In genomic region chr13:73822187-73822800, GRCm38 (mm10) we compare ENCODE assay signal across 8 mouse cellular contexts. TPM values are rescaled to one million over a fixed set of nuclear protein-coding genes. Genes with fewer than 3 reads are reported as not detected.
DNase-seq lines count a peak whose midpoint lies in the region; ATAC-seq and TF ChIP-seq lines count a peak whose summit lies in the region.

No protein-coding gene starts in this region.

- ATAC-seq in forebrain, embryonic 14.5 days: peak; percentile 22; the same call in 1 of the 2 replicates

- no peak overlapping the region for H3K9ac ChIP-seq in forebrain, embryonic 14.5 days (ENCODE audit: low read length)

- no peak overlapping the region for H3K4me2 ChIP-seq in forebrain, embryonic 14.5 days (ENCODE audit: low read length)

- peak; percentile 26 to 41 for DNase-seq in cerebellum, adult 18-20 months
- DNase-seq in cerebellum, adult 11-12 months: no peak
- peak; percentile 85 for DNase-seq in CD4-positive, CD25-positive, alpha-beta regulatory T cell, adult 2 months (ENCODE audit: low read depth, low spot score)
- DNase-seq in forebrain, embryonic 14.5 days (ENCODE audit: low spot score): peak; percentile 49
- DNase-seq in kidney, adult 8-10 months: peak; percentile 64 to 77
- DNase-seq in lung, adult 2 months: peak; percentile 72
- DNase-seq in skeletal muscle tissue, adult 2 months (ENCODE audit: low read depth, low spot score): peak; percentile 54

- no peaks in the 10 kb centered on the region for H3K27me3 ChIP-seq in forebrain, embryonic 14.5 days (replicated peaks; ENCODE audit: control insufficient read depth, insufficient read depth, low read length)

- H3K27ac ChIP-seq in bone marrow, adult 2 months (ENCODE audit: control insufficient read depth, insufficient read depth, low read depth, low read length, poor library complexity): no peak overlapping the region
- H3K27ac ChIP-seq in forebrain, embryonic 14.5 days (ENCODE audit: low read depth, low read length): no peak overlapping the region

- WGBS in bone marrow, adult 2 months: 44% methylated on average over 4 of the region's 4 CpGs
- 65% methylated on average over 4 of the region's 4 CpGs for WGBS in forebrain, embryonic 14.5 days
- WGBS in lung, adult 2 months: 64% methylated on average over 4 of the region's 4 CpGs

- no peaks in the 10 kb centered on the region for H3K36me3 ChIP-seq in forebrain, embryonic 14.5 days (ENCODE audit: control insufficient read depth, insufficient read depth, low read length)

- H3K4me1 ChIP-seq in bone marrow, adult 2 months (ENCODE audit: control insufficient read depth, insufficient read depth, low read length): no peaks in the 10 kb centered on the region
- no peaks in the 10 kb centered on the region for H3K4me1 ChIP-seq in forebrain, embryonic 14.5 days (ENCODE audit: control insufficient read depth, insufficient read depth, low read length)
- no peaks in the 10 kb centered on the region for H3K4me1 ChIP-seq in lung, adult 2 months (ENCODE audit: control insufficient read depth, insufficient read depth, low read length)

- TF ChIP-seq CTCF in bone marrow, adult 2 months (IDR thresholded peaks at IDR 0.05; ENCODE audit: control insufficient read depth, insufficient read depth, low read length): peak; percentile 65
- peak; percentile 82 for TF ChIP-seq CTCF in lung, adult 2 months (IDR thresholded peaks at IDR 0.05; ENCODE audit: insufficient read depth, low read length)

- TF ChIP-seq POLR2A in bone marrow, adult 2 months (IDR thresholded peaks at IDR 0.05; ENCODE audit: borderline replicate concordance, control insufficient read depth, low read depth, low read length): no peak
- no peak for TF ChIP-seq POLR2A in lung, adult 2 months (IDR thresholded peaks at IDR 0.05; ENCODE audit: borderline replicate concordance, extremely low read depth, low read depth, low read length)

- H3K9me3 ChIP-seq in forebrain, embryonic 14.5 days (replicated peaks; ENCODE audit: control insufficient read depth, low read length): no peaks in the 10 kb centered on the region

- no peak overlapping the region for H3K4me3 ChIP-seq in bone marrow, adult 2 months (replicated peaks; ENCODE audit: control insufficient read depth, low read depth, low read length)
- H3K4me3 ChIP-seq in forebrain, embryonic 14.5 days (ENCODE audit: low read depth, low read length): no peak overlapping the region
- H3K4me3 ChIP-seq in lung, adult 2 months (replicated peaks; ENCODE audit: extremely low read depth, low read depth, low read length): no peak overlapping the region

RNA-seq across cellular contexts. Expression of gene Nkd2, which starts 25.1 kb away (rescaled TPM):
- 0.62 and 1.1 TPM in 2 replicates for polyA plus RNA-seq in bone marrow, adult 2 months (2011; ENCODE audit: insufficient read depth, insufficient read length, low replicate concordance, missing spikeins)
- 6.2 and 8.5 TPM in 2 replicates for polyA plus RNA-seq in forebrain, embryonic 14.5 days (2014; fragmentation: Nextera tagmentation; extraction: Ambion mirVana)
- 12.1 and 14.2 TPM in 2 replicates for polyA plus RNA-seq in lung, adult 2 months (2012; rRNA removed)
